Mouse (Mus musculus): ENCODE measurements around the gene Arhgef39. TPM values are rescaled to one million over a fixed set of nuclear protein-coding genes. Genes with fewer than 3 reads are reported as not detected.
A peak's percentile ranks its signal among the peaks of the same experiment; 100 is the strongest.

Arhgef39 gene
- 47.2 and 50.5 TPM in 2 replicates for polyA plus RNA-seq (2016; fragmentation: Nextera tagmentation; extraction: Ambion mirVana)

GRCm38 (mm10) chr4:43499407-43500333 is at the start of gene Arhgef39:
Arhgef39 (minus strand) TSS chr4:43499695.
- peak within 1 kb of the TSS; percentile 76 for H3K4me3 ChIP-seq
- peaks cover 28% of the 10 kb centered on the region for H3K36me3 ChIP-seq
- no peaks in the 10 kb centered on the region for H3K9me3 ChIP-seq
- WGBS: 8% methylated on average over 50 of the region's 50 CpGs
- H3K4me1 ChIP-seq (replicated peaks): peaks cover 43% of the 10 kb centered on the region
- peak within 1 kb of the TSS; percentile 93 for H3K27ac ChIP-seq
- peaks cover 39% of the 10 kb centered on the region for H3K27me3 ChIP-seq (ENCODE audit: insufficient read depth, poor library complexity, severe bottlenecking)
- peak; percentile 86 for DNase-seq (ENCODE audit: low spot score)

- no peak for DNase-seq (ENCODE audit: low spot score)
- H3K4me3 ChIP-seq: no peak overlapping the region
- no peaks in the 10 kb centered on the region for H3K27me3 ChIP-seq (ENCODE audit: insufficient read depth, poor library complexity, severe bottlenecking)
- H3K36me3 ChIP-seq: peaks cover 100% of the 10 kb centered on the region
- H3K9me3 ChIP-seq: peaks cover 6% of the 10 kb centered on the region; the same call in 1 of the 2 replicates
- WGBS: 93% methylated on average over 12 of the region's 12 CpGs
- no peak overlapping the region for H3K27ac ChIP-seq
- no peaks in the 10 kb centered on the region for H3K4me1 ChIP-seq (replicated peaks)
Observed at GRCm38 (mm10) chr4:43549055-43549454, 49.6 kb upstream of the Arhgef39 start.

GRCm38 (mm10) chr4:43547160-43547559 is 47.7 kb upstream of the Arhgef39 start:
- no peak for DNase-seq (ENCODE audit: low spot score)
- no peak overlapping the region for H3K4me3 ChIP-seq
- H3K27ac ChIP-seq: no peak overlapping the region
- no peaks in the 10 kb centered on the region for H3K27me3 ChIP-seq (ENCODE audit: insufficient read depth, poor library complexity, severe bottlenecking)
- 92% methylated on average over 8 of the region's 8 CpGs for WGBS
- H3K9me3 ChIP-seq: peaks cover 2% of the 10 kb centered on the region; the same call in 1 of the 2 replicates
- peaks cover 100% of the 10 kb centered on the region for H3K36me3 ChIP-seq
- H3K4me1 ChIP-seq (replicated peaks): no peaks in the 10 kb centered on the region

GRCm38 (mm10) chr4:43546375-43547047 is 47.0 kb upstream of the Arhgef39 start:
- Histone ChIP-seq H3K36me3 (peaks cover 100% of the 10 kb centered on the region), H3K27ac (no peak overlapping the region), H3K27me3 (ENCODE audit: insufficient read depth, poor library complexity, severe bottlenecking) (no peaks in the 10 kb centered on the region), H3K4me3 (no peak overlapping the region), H3K4me1 (replicated peaks) (no peaks in the 10 kb centered on the region), H3K9me3 (no peaks in the 10 kb centered on the region)
- no peak for DNase-seq (ENCODE audit: low spot score)
- 93% methylated on average over 12 of the region's 12 CpGs for whole genome bisulfite sequencing

DNA sequence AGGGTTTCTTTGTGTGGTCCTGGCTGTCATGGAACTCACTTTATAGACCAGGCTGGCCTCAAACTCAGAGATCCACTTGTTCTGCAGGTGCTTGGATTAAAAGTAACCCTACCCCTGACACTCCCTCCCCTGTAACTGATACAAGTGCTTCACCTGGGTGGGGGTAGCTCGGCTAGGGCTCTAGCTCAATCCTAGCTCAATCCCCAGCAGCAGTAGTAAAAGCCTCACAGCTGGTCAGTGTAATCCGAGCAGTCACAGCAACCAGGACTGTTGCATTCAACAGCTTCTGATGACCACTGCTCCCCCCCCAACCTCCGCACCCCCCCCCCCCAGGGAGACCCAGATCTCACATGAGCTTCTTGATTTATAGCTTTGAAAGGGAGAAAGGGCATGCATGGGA is 42.5 kb upstream of the Arhgef39 start:
- WGBS: 73% methylated on average over 3 of the region's 3 CpGs
- H3K36me3 ChIP-seq: peaks cover 100% of the 10 kb centered on the region
- H3K4me1 ChIP-seq (replicated peaks): no peaks in the 10 kb centered on the region
- no peak overlapping the region for H3K27ac ChIP-seq
- no peaks in the 10 kb centered on the region for H3K27me3 ChIP-seq (ENCODE audit: insufficient read depth, poor library complexity, severe bottlenecking)
- DNase-seq (ENCODE audit: low spot score): no peak
- no peak overlapping the region for H3K4me3 ChIP-seq
- H3K9me3 ChIP-seq: no peaks in the 10 kb centered on the region

GRCm38 (mm10) chr4:43536031-43536430 is 36.5 kb upstream of the Arhgef39 start:
- Histone ChIP-seq H3K4me3 (no peak overlapping the region), H3K9me3 (no peaks in the 10 kb centered on the region), H3K4me1 (replicated peaks) (no peaks in the 10 kb centered on the region), H3K27me3 (ENCODE audit: insufficient read depth, poor library complexity, severe bottlenecking) (no peaks in the 10 kb centered on the region), H3K27ac (no peak overlapping the region), H3K36me3 (peaks cover 100% of the 10 kb centered on the region)
- DNase-seq (ENCODE audit: low spot score): no peak
- 95% methylated on average over 9 of the region's 9 CpGs for WGBS

GRCm38 (mm10) chr4:43535628-43536027 is 36.1 kb upstream of the Arhgef39 start:
- Histone ChIP-seq H3K27me3 (ENCODE audit: insufficient read depth, poor library complexity, severe bottlenecking) (no peaks in the 10 kb centered on the region), H3K9me3 (no peaks in the 10 kb centered on the region), H3K4me3 (no peak overlapping the region), H3K27ac (no peak overlapping the region), H3K36me3 (peaks cover 100% of the 10 kb centered on the region), H3K4me1 (replicated peaks) (no peaks in the 10 kb centered on the region)
- DNase-seq (ENCODE audit: low spot score): no peak
- 96% methylated on average over 8 of the region's 8 CpGs for WGBS

- Histone ChIP-seq H3K9me3 (no peaks in the 10 kb centered on the region), H3K36me3 (peaks cover 78% of the 10 kb centered on the region), H3K27ac (no peak overlapping the region), H3K27me3 (ENCODE audit: insufficient read depth, poor library complexity, severe bottlenecking) (no peaks in the 10 kb centered on the region), H3K4me1 (replicated peaks) (no peaks in the 10 kb centered on the region), H3K4me3 (no peak overlapping the region)
- DNase-seq (ENCODE audit: low spot score): no peak
- WGBS: 87% methylated on average over 9 of the region's 9 CpGs
Observed at GRCm38 (mm10) chr4:43533270-43533669, 33.8 kb upstream of the Arhgef39 start.

GRCm38 (mm10) chr4:43530581-43530980 is 31.1 kb upstream of the Arhgef39 start:
- DNase-seq (ENCODE audit: low spot score): peak; percentile 72
- Histone ChIP-seq H3K27me3 (ENCODE audit: insufficient read depth, poor library complexity, severe bottlenecking) (peaks cover 13% of the 10 kb centered on the region), H3K36me3 (peaks cover 51% of the 10 kb centered on the region), H3K4me1 (replicated peaks) (no peaks in the 10 kb centered on the region), H3K27ac (no peak overlapping the region), H3K9me3 (no peaks in the 10 kb centered on the region), H3K4me3 (no peak overlapping the region)
- 30% methylated on average over 7 of the region's 7 CpGs for WGBS

DNA sequence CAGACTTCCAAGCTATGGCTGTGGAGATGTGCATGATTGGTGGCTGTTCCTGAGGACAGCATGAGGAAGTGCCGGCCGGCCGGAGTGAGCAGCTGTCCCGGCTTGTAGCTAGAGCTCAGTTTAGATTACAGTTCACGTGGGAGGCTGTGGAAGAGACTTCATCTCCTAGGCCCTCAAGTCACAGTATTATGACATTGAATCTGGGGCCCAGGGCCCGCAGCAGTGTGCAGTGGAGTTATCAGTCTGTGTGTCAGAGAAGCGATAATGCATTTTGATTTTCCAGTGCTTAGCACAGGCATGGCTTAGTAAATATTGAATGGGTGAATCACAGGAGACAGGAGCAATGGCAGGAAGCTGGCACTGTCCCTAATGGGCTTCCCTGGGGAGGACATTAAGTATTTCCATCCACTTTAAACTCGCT is 30.6 kb upstream of the Arhgef39 start:
- Histone ChIP-seq H3K4me3 (no peak overlapping the region), H3K9me3 (no peaks in the 10 kb centered on the region), H3K36me3 (peaks cover 46% of the 10 kb centered on the region), H3K4me1 (replicated peaks) (no peaks in the 10 kb centered on the region), H3K27ac (no peak overlapping the region), H3K27me3 (ENCODE audit: insufficient read depth, poor library complexity, severe bottlenecking) (peaks cover 18% of the 10 kb centered on the region)
- DNase-seq (ENCODE audit: low spot score): no peak
- WGBS: 78% methylated on average over 8 of the region's 8 CpGs

GRCm38 (mm10) chr4:43528487-43528886 is 29.0 kb upstream of the Arhgef39 start:
- no peak for DNase-seq (ENCODE audit: low spot score)
- H3K36me3 ChIP-seq: peaks cover 30% of the 10 kb centered on the region
- H3K4me1 ChIP-seq (replicated peaks): peaks cover 12% of the 10 kb centered on the region
- peaks cover 34% of the 10 kb centered on the region for H3K27me3 ChIP-seq (ENCODE audit: insufficient read depth, poor library complexity, severe bottlenecking)
- 83% methylated on average over 9 of the region's 9 CpGs for WGBS
- no peaks in the 10 kb centered on the region for H3K9me3 ChIP-seq
- no peak overlapping the region for H3K4me3 ChIP-seq
- no peak overlapping the region for H3K27ac ChIP-seq

GRCm38 (mm10) chr4:43527880-43528279 is 28.4 kb upstream of the Arhgef39 start:
- peaks cover 18% of the 10 kb centered on the region for H3K4me1 ChIP-seq (replicated peaks)
- no peak overlapping the region for H3K4me3 ChIP-seq
- peaks cover 24% of the 10 kb centered on the region for H3K36me3 ChIP-seq
- no peak for DNase-seq (ENCODE audit: low spot score)
- WGBS: 69% methylated on average over 5 of the region's 5 CpGs
- no peaks in the 10 kb centered on the region for H3K9me3 ChIP-seq
- peaks cover 40% of the 10 kb centered on the region for H3K27me3 ChIP-seq (ENCODE audit: insufficient read depth, poor library complexity, severe bottlenecking)
- H3K27ac ChIP-seq: no peak overlapping the region

DNA sequence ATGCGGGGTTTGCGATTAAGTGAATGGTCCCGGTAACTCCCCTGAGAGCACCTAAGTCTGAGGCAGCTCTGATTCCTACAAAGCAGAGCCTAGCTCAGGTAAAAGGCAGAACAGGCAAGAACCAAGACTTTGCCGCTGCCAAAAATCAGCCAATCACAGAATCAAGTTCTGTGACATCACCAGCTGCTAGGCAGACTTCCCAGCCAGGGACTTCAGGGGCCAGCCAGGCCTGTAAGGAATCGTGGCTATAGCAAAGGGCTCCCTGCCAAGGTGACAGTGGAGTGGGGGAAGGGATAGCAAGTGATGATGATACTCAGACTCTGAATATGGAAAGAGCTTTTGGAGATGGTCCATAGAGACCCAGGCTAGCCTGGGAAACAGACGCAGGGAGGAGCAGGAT is 20.5 kb upstream of the Arhgef39 start:
- DNase-seq (ENCODE audit: low spot score): peak; percentile 89
- peaks cover 73% of the 10 kb centered on the region for H3K27me3 ChIP-seq (ENCODE audit: insufficient read depth, poor library complexity, severe bottlenecking)
- H3K9me3 ChIP-seq: no peaks in the 10 kb centered on the region
- peaks cover 64% of the 10 kb centered on the region for H3K4me1 ChIP-seq (replicated peaks)
- WGBS: 13% methylated on average over 6 of the region's 6 CpGs
- H3K36me3 ChIP-seq: no peaks in the 10 kb centered on the region
- H3K27ac ChIP-seq: no peak overlapping the region
- H3K4me3 ChIP-seq: peak overlapping the region; percentile 35

Measured in hindbrain, embryonic 10.5 days (tissue).